Mouse (Mus musculus) E14TG2a.4 (cell line): ENCODE data around the gene Spats2l.

Experiments used
- H3K27me3 ChIP-seq: 2 replicates; pipeline ENCODE4 v1.6.1; 2014; ENCODE audit warnings: low read length, control low read depth; ENCODE audit not compliant: insufficient read depth
- H3K36me3 ChIP-seq: 2 replicates; pipeline ENCODE4 v1.6.1; 2014; ENCODE audit warnings: low read length, control low read depth; ENCODE audit not compliant: insufficient read depth
- H3K4me1 ChIP-seq: replicated peaks from 2 replicates; pipeline ENCODE4 v1.6.1; 2014; ENCODE audit warnings: low read depth, low read length, control low read depth
- H3K4me3 ChIP-seq: replicated peaks from 2 replicates; pipeline ENCODE4 v1.5.1; 2014; ENCODE audit warnings: mild to moderate bottlenecking, low read length
- H3K9me3 ChIP-seq: 2 replicates; pipeline ENCODE4 v1.6.1; 2014; ENCODE audit warnings: low read length, control low read depth
- CTCF ChIP-seq: conservative IDR thresholded peaks from 2 replicates; pipeline ENCODE4 v1.5.1; 2014; ENCODE audit warnings: low read length
- NANOG ChIP-seq: IDR thresholded peaks from 2 replicates; pipeline ENCODE4 v1.6.1; 2014; ENCODE audit warnings: borderline replicate concordance, low read length, mixed read lengths
- POU5F1 ChIP-seq: IDR thresholded peaks from 2 replicates; pipeline ENCODE4 v1.6.1; 2014; ENCODE audit warnings: low read length, borderline replicate concordance

The Spats2l gene

GRCm38 (mm10) chr1:57774001-57774667 is at the start of gene Spats2l:
Spats2l (plus strand) TSS chr1:57774162.
- TF ChIP-seq CTCF: peak; percentile 26
- TF ChIP-seq POU5F1: no peak
- no peak for TF ChIP-seq NANOG

DNA sequence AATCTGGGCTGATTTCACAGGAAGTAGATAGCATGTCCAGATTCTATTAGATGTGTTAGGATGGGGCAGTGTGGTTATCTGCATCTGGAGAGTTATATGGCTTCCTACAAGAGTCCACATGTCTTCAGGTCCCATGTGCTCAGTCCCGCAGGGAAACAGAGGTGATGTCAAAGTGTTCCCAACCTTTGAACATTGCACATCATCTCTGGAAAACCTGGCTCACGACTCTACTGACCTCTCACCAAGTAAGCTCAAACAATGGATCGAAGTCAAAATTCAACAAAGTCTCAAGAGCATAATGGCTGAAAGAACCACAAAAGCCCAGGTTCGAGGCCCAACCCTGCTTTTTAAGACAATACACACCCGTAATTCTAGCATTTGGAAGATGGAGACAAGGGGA is 48.7 kb upstream of the Spats2l start:
- H3K4me3 ChIP-seq: no peak overlapping the region
- H3K4me1 ChIP-seq: no peaks in the 10 kb centered on the region
- no peaks in the 10 kb centered on the region for H3K27me3 ChIP-seq
- H3K36me3 ChIP-seq: no peaks in the 10 kb centered on the region
- TF ChIP-seq CTCF (no peak), POU5F1 (no peak), NANOG (no peak)
- H3K9me3 ChIP-seq: no peaks in the 10 kb centered on the region

More at GRCm38 (mm10) chr1:57774001-57774667, at the start of gene Spats2l:
- Histone ChIP-seq H3K4me1 (peaks cover 17% of the 10 kb centered on the region), H3K36me3 (no peaks in the 10 kb centered on the region), H3K27me3 (peaks cover 58% of the 10 kb centered on the region), H3K9me3 (no peaks in the 10 kb centered on the region; the same call in 1 of the 2 replicates), H3K4me3 (peak within 1 kb of the TSS; percentile 87)

GRCm38 (mm10) chr1:57735877-57736276 is 38.1 kb upstream of the Spats2l start:
- no peak overlapping the region for H3K4me3 ChIP-seq
- H3K36me3 ChIP-seq: no peaks in the 10 kb centered on the region
- H3K4me1 ChIP-seq: no peaks in the 10 kb centered on the region
- H3K27me3 ChIP-seq: no peaks in the 10 kb centered on the region
- no peak for TF ChIP-seq POU5F1
- TF ChIP-seq NANOG: no peak
- no peak for TF ChIP-seq CTCF
- no peaks in the 10 kb centered on the region for H3K9me3 ChIP-seq

GRCm38 (mm10) chr1:57741740-57742139 is 32.2 kb upstream of the Spats2l start:
- no peaks in the 10 kb centered on the region for H3K27me3 ChIP-seq
- no peaks in the 10 kb centered on the region for H3K4me1 ChIP-seq
- H3K36me3 ChIP-seq: no peaks in the 10 kb centered on the region
- no peak overlapping the region for H3K4me3 ChIP-seq
- TF ChIP-seq POU5F1 (no peak), NANOG (no peak), CTCF (no peak)
- H3K9me3 ChIP-seq: no peaks in the 10 kb centered on the region

GRCm38 (mm10) chr1:57742266-57742665 is 31.7 kb upstream of the Spats2l start:
- TF ChIP-seq NANOG: no peak
- TF ChIP-seq CTCF: no peak
- no peak for TF ChIP-seq POU5F1
- Histone ChIP-seq H3K4me1 (no peaks in the 10 kb centered on the region), H3K9me3 (no peaks in the 10 kb centered on the region), H3K4me3 (no peak overlapping the region), H3K27me3 (no peaks in the 10 kb centered on the region), H3K36me3 (no peaks in the 10 kb centered on the region)

GRCm38 (mm10) chr1:57751781-57752180 is 22.2 kb upstream of the Spats2l start:
- Histone ChIP-seq H3K4me1 (no peaks in the 10 kb centered on the region), H3K9me3 (no peaks in the 10 kb centered on the region), H3K36me3 (no peaks in the 10 kb centered on the region), H3K4me3 (no peak overlapping the region), H3K27me3 (no peaks in the 10 kb centered on the region)
- no peak for TF ChIP-seq CTCF
- no peak for TF ChIP-seq POU5F1
- TF ChIP-seq NANOG: no peak

DNA sequence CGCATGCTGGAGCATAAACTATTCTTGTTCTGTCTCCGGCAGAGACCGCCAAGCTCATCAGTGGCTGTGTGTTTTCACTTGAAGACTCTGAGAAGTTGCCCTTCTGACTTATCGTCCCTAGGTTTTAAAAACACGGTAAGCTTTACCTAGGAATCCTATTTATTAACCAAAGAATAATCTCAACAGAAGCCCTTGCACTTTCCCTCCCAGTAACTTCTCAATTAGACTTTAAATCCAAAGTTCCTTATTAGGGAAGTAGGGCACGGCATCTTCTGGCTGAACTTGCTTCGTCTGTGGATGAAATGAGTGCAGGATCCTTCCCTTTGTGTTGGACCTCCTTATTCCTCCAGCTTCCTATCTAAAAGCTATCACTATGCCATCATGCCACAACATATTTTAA is 7.6 kb upstream of the Spats2l start:
- Histone ChIP-seq H3K36me3 (no peaks in the 10 kb centered on the region), H3K9me3 (no peaks in the 10 kb centered on the region; the same call in 1 of the 2 replicates), H3K4me1 (no peaks in the 10 kb centered on the region), H3K27me3 (peaks cover 5% of the 10 kb centered on the region; the same call in 1 of the 2 replicates), H3K4me3 (no peak overlapping the region)
- no peak for TF ChIP-seq POU5F1
- no peak for TF ChIP-seq NANOG
- TF ChIP-seq CTCF: no peak

DNA sequence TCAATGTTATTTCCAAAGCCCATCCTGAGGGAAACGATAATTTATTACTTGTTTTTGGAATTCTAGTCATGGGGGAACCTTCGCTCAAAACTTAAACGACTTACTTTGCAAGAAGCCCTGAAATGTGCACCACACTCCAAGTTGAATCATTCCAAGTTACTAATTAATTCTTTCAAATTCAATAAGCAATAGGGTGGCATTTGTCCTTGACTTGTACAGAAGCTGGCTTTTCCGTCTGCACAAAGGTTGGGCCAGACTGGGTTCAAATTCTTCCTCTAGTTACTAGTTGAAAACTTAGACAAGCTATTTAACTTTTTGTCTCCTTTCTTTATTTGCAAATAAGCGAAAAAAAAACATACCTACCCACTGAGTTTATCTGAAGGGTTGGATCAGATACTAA is 636 bp upstream of the Spats2l start:
- TF ChIP-seq NANOG (no peak), POU5F1 (no peak), CTCF (no peak)
- H3K36me3 ChIP-seq: no peaks in the 10 kb centered on the region
- H3K27me3 ChIP-seq: peaks cover 51% of the 10 kb centered on the region
- H3K4me3 ChIP-seq: no peak overlapping the region
- H3K9me3 ChIP-seq: no peaks in the 10 kb centered on the region; the same call in 1 of the 2 replicates
- peaks cover 17% of the 10 kb centered on the region for H3K4me1 ChIP-seq

GRCm38 (mm10) chr1:57774668-57775495 is 920 bp downstream of the Spats2l start:
- TF ChIP-seq NANOG (no peak), POU5F1 (no peak), CTCF (no peak)
- Histone ChIP-seq H3K4me3 (peak overlapping the region; percentile 87), H3K36me3 (no peaks in the 10 kb centered on the region), H3K27me3 (peaks cover 60% of the 10 kb centered on the region), H3K4me1 (peaks cover 23% of the 10 kb centered on the region), H3K9me3 (no peaks in the 10 kb centered on the region; the same call in 1 of the 2 replicates)

GRCm38 (mm10) chr1:57775496-57775790 is 1.5 kb downstream of the Spats2l start:
- H3K27me3 ChIP-seq: peaks cover 60% of the 10 kb centered on the region
- H3K36me3 ChIP-seq: no peaks in the 10 kb centered on the region
- H3K4me3 ChIP-seq: peak overlapping the region; percentile 87
- no peak for TF ChIP-seq NANOG
- TF ChIP-seq POU5F1: no peak
- no peak for TF ChIP-seq CTCF
- H3K4me1 ChIP-seq: peaks cover 23% of the 10 kb centered on the region
- H3K9me3 ChIP-seq: no peaks in the 10 kb centered on the region; the same call in 1 of the 2 replicates
